Mouse (Mus musculus) stomach, postnatal 0 days (tissue): ENCODE results near the gene Retreg3. TPM values are rescaled to one million over a fixed set of nuclear protein-coding genes. Genes with fewer than 3 reads are reported as not detected.

Experiments used
- ATAC-seq: fragments of 200-750 bp; cut with Nextera tagmentation; 2 replicates; pipeline ENCODE4 v1.8.0; 2017; ENCODE audit not compliant: low FRiP score, low TSS enrichment
- DNase-seq: peaks from one replicate; pipeline ENCODE4 v3.0.0-alpha.2; 2016; ENCODE audit warnings: low spot score
- H3K27ac ChIP-seq: fragments of 300-500 bp; sonication (generic); replicated peaks from 2 replicates; pipeline ENCODE4 v1.5.1; 2014; ENCODE audit warnings: mild to moderate bottlenecking, control low read depth
- H3K27me3 ChIP-seq: fragments of 300-500 bp; sonication (generic); 2 replicates; pipeline ENCODE4 v1.6.1; 2014; ENCODE audit warnings: low read length; ENCODE audit not compliant: control insufficient read depth, insufficient read depth
- H3K36me3 ChIP-seq: fragments of 300-500 bp; sonication (generic); 2 replicates; pipeline ENCODE4 v1.6.1; 2014; ENCODE audit warnings: low read length, mixed read lengths; ENCODE audit not compliant: control insufficient read depth, insufficient read depth
- H3K4me1 ChIP-seq: fragments of 300-500 bp; sonication (generic); replicated peaks from 2 replicates; pipeline ENCODE4 v1.6.1; 2014; ENCODE audit warnings: antibody characterized with exemption; ENCODE audit not compliant: control insufficient read depth, insufficient read depth
- H3K4me2 ChIP-seq: fragments of 300-500 bp; sonication (generic); replicated peaks from 2 replicates; pipeline ENCODE4 v1.6.1; 2014; ENCODE audit warnings: low read depth, mild to moderate bottlenecking, control low read depth, moderate library complexity
- H3K4me3 ChIP-seq: fragments of 300-500 bp; sonication (generic); 2 replicates; pipeline ENCODE4 v1.5.1; 2014; ENCODE audit warnings: low read depth, low read length, control low read depth
- H3K9ac ChIP-seq: fragments of 300-500 bp; sonication (generic); 2 replicates; pipeline ENCODE4 v1.6.1; 2014; ENCODE audit warnings: mild to moderate bottlenecking, low read length, control low read depth, mixed read lengths
- H3K9me3 ChIP-seq: fragments of 300-500 bp; sonication (generic); 2 replicates; pipeline ENCODE4 v1.6.1; 2016; ENCODE audit warnings: low read length; ENCODE audit not compliant: control insufficient read depth
- CTCF ChIP-seq: IDR thresholded peaks from 2 replicates; pipeline ENCODE4 v1.5.1; 2016; ENCODE audit warnings: antibody characterized with exemption, low read depth, mild to moderate bottlenecking, moderate library complexity
- EP300 ChIP-seq: optimal IDR thresholded peaks from 2 replicates; pipeline ENCODE3; 2016; ENCODE audit warnings: antibody characterized with exemption
- WGBS: fragments of 180-500 bp; shearing (Covaris S2); extraction: QIAGEN DNeasy Blood & Tissue Kit; methylation state at CpG from one replicate; pipeline ENCODE4 v1.1.7; 2014; 5-methylcytosine and 5-hydroxymethylcytosine counted together
- polyA plus RNA-seq: library from polyadenylated mRNA; unstranded; fragments of >200 nt; fragmentation: Nextera tagmentation; extraction: Ambion mirVana; gene quantifications from 2 replicates; pipeline ENCODE4 v1.2.1, GENCODE M21; 2015

Gene Retreg3
- polyA plus RNA-seq, 1 experiment from 2014 or later = 16.1 TPM

DNA sequence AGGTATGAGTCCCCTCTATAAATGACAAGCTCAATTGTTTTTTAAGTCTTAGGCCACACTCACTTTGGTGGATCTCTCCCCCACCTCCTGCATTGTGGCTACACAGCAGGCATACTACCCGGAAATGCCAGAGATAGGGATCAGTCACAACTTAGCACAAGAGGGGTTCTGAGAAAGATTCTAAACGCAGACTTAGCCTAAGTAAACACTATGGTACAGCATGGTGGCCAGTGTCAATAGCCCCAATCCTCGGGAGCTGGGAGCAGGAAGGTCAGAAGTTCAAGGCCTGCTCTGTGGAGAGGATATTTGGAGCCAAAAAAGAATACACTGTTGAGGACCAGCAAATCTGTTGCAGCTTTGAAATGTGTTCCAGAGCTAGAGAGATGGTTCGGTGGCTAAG is 1.6 kb downstream of the Retreg3 start:
- Histone ChIP-seq H3K36me3 (peaks cover 4% of the 10 kb centered on the region; the same call in 1 of the 2 replicates), H3K4me2 (peak overlapping the region; percentile 86), H3K9me3 (no peaks in the 10 kb centered on the region), H3K4me3 (peak overlapping the region; percentile 88), H3K27ac (no peak overlapping the region), H3K9ac (peak overlapping the region; percentile 94), H3K4me1 (peaks cover 13% of the 10 kb centered on the region), H3K27me3 (no peaks in the 10 kb centered on the region)
- ATAC-seq (no peak), DNase-seq (no peak)
- WGBS = 25% methylated on average over 4 of the region's 4 CpGs
- TF ChIP-seq CTCF = no peak
- no peak for TF ChIP-seq EP300

DNA sequence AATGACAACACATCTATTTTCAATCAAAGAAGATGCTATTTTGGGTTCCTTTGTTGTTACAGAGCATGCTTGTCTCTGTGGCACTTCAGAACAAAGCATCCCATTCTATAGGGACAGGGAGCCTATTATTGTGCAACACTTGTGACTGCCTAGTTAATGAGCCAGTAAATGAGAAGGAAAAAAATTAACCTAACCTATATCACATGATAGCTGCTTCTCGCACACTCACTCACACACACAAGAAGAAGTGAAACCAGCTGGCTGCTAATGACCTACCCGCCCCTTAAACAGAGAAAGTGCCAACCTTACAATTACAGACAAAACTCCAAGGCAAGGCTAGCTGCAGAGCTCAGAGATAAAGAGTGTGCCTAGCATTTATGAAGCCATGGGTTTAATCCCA is 4.1 kb downstream of the Retreg3 start:
- TF ChIP-seq EP300 = no peak
- TF ChIP-seq CTCF = no peak
- H3K4me1 ChIP-seq = peaks cover 9% of the 10 kb centered on the region
- H3K27ac ChIP-seq = 0 out of 2 replicates have a peak overlapping the region, but pooled peaks have one; percentile 25
- H3K4me3 ChIP-seq = no peak overlapping the region
- H3K9ac ChIP-seq = no peak overlapping the region
- DNase-seq (peak; percentile 21), ATAC-seq (no peak)
- peaks cover 3% of the 10 kb centered on the region; the same call in 1 of the 2 replicates for H3K36me3 ChIP-seq
- H3K27me3 ChIP-seq = no peaks in the 10 kb centered on the region
- WGBS = 60% methylated on average over 2 of the region's 2 CpGs
- H3K4me2 ChIP-seq = no peak overlapping the region
- H3K9me3 ChIP-seq = no peaks in the 10 kb centered on the region

GRCm38 (mm10) chr11:101112186-101112585 is 7.5 kb downstream of the Retreg3 start:
- no peak for ATAC-seq
- no peak for DNase-seq
- no peaks in the 10 kb centered on the region for H3K9me3 ChIP-seq
- TF ChIP-seq CTCF = no peak
- TF ChIP-seq EP300 = no peak
- no peak overlapping the region for H3K4me2 ChIP-seq
- H3K27ac ChIP-seq = no peak overlapping the region
- H3K9ac ChIP-seq = no peak overlapping the region
- H3K27me3 ChIP-seq = no peaks in the 10 kb centered on the region
- H3K4me3 ChIP-seq = no peak overlapping the region
- no peaks in the 10 kb centered on the region; the same call in 1 of the 2 replicates for H3K4me1 ChIP-seq
- peaks cover 3% of the 10 kb centered on the region; the same call in 1 of the 2 replicates for H3K36me3 ChIP-seq
- WGBS = 87% methylated on average over 3 of the region's 3 CpGs

- H3K4me2 ChIP-seq = no peak overlapping the region
- 78% methylated on average over 4 of the region's 4 CpGs for WGBS
- H3K27ac ChIP-seq = no peak overlapping the region; the same call in 1 of the 2 replicates
- no peak overlapping the region for H3K4me3 ChIP-seq
- TF ChIP-seq CTCF = no peak
- TF ChIP-seq EP300 = no peak
- no peak overlapping the region for H3K9ac ChIP-seq
- no peaks in the 10 kb centered on the region for H3K27me3 ChIP-seq
- ATAC-seq (no peak), DNase-seq (no peak)
- H3K4me1 ChIP-seq = no peaks in the 10 kb centered on the region; the same call in 1 of the 2 replicates
- H3K36me3 ChIP-seq = peaks cover 3% of the 10 kb centered on the region; the same call in 1 of the 2 replicates
- no peaks in the 10 kb centered on the region for H3K9me3 ChIP-seq
Observed at GRCm38 (mm10) chr11:101111178-101111577, 8.5 kb downstream of the Retreg3 start.

DNA sequence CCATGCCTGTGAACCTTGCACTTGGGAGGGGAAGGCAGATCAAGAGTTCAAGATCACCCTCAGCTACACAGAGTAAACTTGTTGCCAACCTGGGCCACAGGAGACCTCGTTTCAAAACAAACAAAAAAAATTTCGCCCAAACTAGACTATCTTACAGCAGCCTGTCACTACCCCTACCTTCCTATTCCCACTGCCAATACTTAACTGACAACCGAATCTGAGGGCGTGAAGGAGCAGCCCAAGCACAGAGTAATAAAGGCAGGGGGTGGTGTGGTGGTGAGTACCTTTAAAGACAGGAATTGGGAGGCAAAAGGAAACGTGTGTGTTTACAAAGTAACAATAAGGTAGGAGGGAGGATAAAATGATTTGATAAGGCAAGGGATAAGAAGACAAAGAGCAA is 9.0 kb downstream of the Retreg3 start:
- no peaks in the 10 kb centered on the region; the same call in 1 of the 2 replicates for H3K4me1 ChIP-seq
- ATAC-seq (no peak), DNase-seq (no peak)
- no peaks in the 10 kb centered on the region for H3K9me3 ChIP-seq
- H3K36me3 ChIP-seq = peaks cover 3% of the 10 kb centered on the region; the same call in 1 of the 2 replicates
- no peak overlapping the region for H3K4me2 ChIP-seq
- 39% methylated on average over 5 of the region's 5 CpGs for WGBS
- TF ChIP-seq EP300 (no peak), CTCF (no peak)
- H3K4me3 ChIP-seq = no peak overlapping the region
- no peaks in the 10 kb centered on the region for H3K27me3 ChIP-seq
- H3K9ac ChIP-seq = no peak overlapping the region
- 0 out of 2 replicates have a peak overlapping the region, but pooled peaks have one; percentile 13 for H3K27ac ChIP-seq

- TF ChIP-seq EP300 (no peak), CTCF (no peak)
- no peak for ATAC-seq
- H3K4me3 ChIP-seq = no peak overlapping the region
- H3K9me3 ChIP-seq = no peaks in the 10 kb centered on the region
- H3K9ac ChIP-seq = no peak overlapping the region
- no peak overlapping the region for H3K27ac ChIP-seq
- no peaks in the 10 kb centered on the region for H3K27me3 ChIP-seq
- peaks cover 3% of the 10 kb centered on the region; the same call in 1 of the 2 replicates for H3K36me3 ChIP-seq
- H3K4me1 ChIP-seq = no peaks in the 10 kb centered on the region; the same call in 1 of the 2 replicates
- 72% methylated on average over 4 of the region's 4 CpGs for WGBS
- no peak overlapping the region for H3K4me2 ChIP-seq
- no peak for DNase-seq
Observed at GRCm38 (mm10) chr11:101109351-101109750, 10.3 kb downstream of the Retreg3 start.
